Mouse (Mus musculus) midbrain, embryonic 11.5 days (tissue): ENCODE results near the gene Tigd3. TPM values are rescaled to one million over a fixed set of nuclear protein-coding genes. Genes with fewer than 3 reads are reported as not detected.
A peak's percentile ranks its signal among the peaks of the same experiment; 100 is the strongest.
"Not testable (repeated sequence)": the region's sequence is repeated elsewhere in the genome, so short reads cannot be mapped to it uniquely, and the experiment has no call there.

Experiments used
- ATAC-seq: fragments of 200-750 bp; cut with Nextera tagmentation; 2 replicates; pipeline ENCODE4 v1.8.0; 2017; ENCODE audit warnings: moderate TSS enrichment, moderate library complexity; ENCODE audit not compliant: low FRiP score
- DNase-seq: peaks from one replicate; pipeline ENCODE4 v3.0.0; 2015; ENCODE audit warnings: low spot score; ENCODE audit errors: missing footprints
- H3K27ac ChIP-seq: fragments of 300-500 bp; sonication (generic); 2 replicates; pipeline ENCODE4 v1.5.1; 2014; ENCODE audit warnings: low read depth, low read length
- H3K27me3 ChIP-seq: fragments of 300-500 bp; sonication (generic); 2 replicates; pipeline ENCODE4 v1.6.1; 2014; ENCODE audit warnings: mild to moderate bottlenecking, low read length, moderate library complexity, mixed read lengths; ENCODE audit not compliant: control insufficient read depth, insufficient read depth
- H3K36me3 ChIP-seq: fragments of 300-500 bp; sonication (generic); 2 replicates; pipeline ENCODE4 v1.6.1; 2014; ENCODE audit warnings: mild to moderate bottlenecking, low read length, moderate library complexity, mixed read lengths; ENCODE audit not compliant: control insufficient read depth, insufficient read depth
- H3K4me1 ChIP-seq: fragments of 300-500 bp; sonication (generic); 2 replicates; pipeline ENCODE4 v1.6.1; 2014; ENCODE audit warnings: low read length; ENCODE audit not compliant: control insufficient read depth, insufficient read depth
- H3K4me2 ChIP-seq: fragments of 300-500 bp; sonication (generic); 2 replicates; pipeline ENCODE4 v1.6.1; 2014; ENCODE audit warnings: mild to moderate bottlenecking, moderate library complexity
- H3K4me3 ChIP-seq: fragments of 300-500 bp; sonication (generic); 2 replicates; pipeline ENCODE4 v1.5.1; 2014; ENCODE audit warnings: low read depth, low read length
- H3K9ac ChIP-seq: fragments of 300-500 bp; sonication (generic); 2 replicates; pipeline ENCODE4 v1.6.1; 2014; ENCODE audit warnings: low read length
- H3K9me3 ChIP-seq: fragments of 300-500 bp; sonication (generic); 2 replicates; pipeline ENCODE4 v1.6.1; 2016; ENCODE audit warnings: low read length; ENCODE audit not compliant: control insufficient read depth
- WGBS: fragments of 180-500 bp; shearing (Covaris S2); extraction: QIAGEN DNeasy Blood & Tissue Kit; methylation state at CpG from one replicate; pipeline ENCODE4 v1.1.7; 2014; 5-methylcytosine and 5-hydroxymethylcytosine counted together
- polyA plus RNA-seq: library from polyadenylated mRNA; unstranded; fragments of >200 nt; fragmentation: Nextera tagmentation; extraction: Ambion mirVana; gene quantifications from 2 replicates; pipeline ENCODE4 v1.2.1, GENCODE M21; 2014

Tigd3 gene
- polyA plus RNA-seq, 1 experiment from 2014 or later: 7.3 TPM

DNA sequence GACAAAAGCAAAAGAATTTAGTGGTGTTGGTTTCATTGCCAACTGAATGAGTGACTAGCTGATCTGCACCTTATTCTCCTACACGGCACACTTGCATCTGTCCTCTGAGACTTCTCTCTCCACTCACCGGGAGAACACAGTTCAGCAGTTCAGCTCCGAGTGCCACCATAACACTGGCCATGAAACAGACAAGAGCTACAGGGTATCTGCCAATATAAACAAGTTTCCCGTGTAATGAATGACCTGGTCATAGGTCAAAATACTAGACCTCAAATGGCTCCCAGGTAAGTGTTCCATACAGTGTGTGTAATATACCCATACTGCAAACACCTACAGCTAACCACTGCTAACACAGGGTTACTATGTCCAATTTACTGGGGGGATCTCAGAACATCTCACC, 4.7 kb downstream of the Tigd3 start:
- no peak overlapping the region for H3K4me2 ChIP-seq
- 83% methylated on average over 4 of the region's 4 CpGs for WGBS
- ATAC-seq (no peak), DNase-seq (peak; percentile 44)
- peaks cover 11% of the 10 kb centered on the region for H3K4me1 ChIP-seq
- H3K9ac ChIP-seq: no peak overlapping the region
- no peaks in the 10 kb centered on the region for H3K9me3 ChIP-seq
- H3K36me3 ChIP-seq: no peaks in the 10 kb centered on the region; the same call in 1 of the 2 replicates
- no peaks in the 10 kb centered on the region for H3K27me3 ChIP-seq
- H3K4me3 ChIP-seq: no peak overlapping the region
- no peak overlapping the region for H3K27ac ChIP-seq

DNA sequence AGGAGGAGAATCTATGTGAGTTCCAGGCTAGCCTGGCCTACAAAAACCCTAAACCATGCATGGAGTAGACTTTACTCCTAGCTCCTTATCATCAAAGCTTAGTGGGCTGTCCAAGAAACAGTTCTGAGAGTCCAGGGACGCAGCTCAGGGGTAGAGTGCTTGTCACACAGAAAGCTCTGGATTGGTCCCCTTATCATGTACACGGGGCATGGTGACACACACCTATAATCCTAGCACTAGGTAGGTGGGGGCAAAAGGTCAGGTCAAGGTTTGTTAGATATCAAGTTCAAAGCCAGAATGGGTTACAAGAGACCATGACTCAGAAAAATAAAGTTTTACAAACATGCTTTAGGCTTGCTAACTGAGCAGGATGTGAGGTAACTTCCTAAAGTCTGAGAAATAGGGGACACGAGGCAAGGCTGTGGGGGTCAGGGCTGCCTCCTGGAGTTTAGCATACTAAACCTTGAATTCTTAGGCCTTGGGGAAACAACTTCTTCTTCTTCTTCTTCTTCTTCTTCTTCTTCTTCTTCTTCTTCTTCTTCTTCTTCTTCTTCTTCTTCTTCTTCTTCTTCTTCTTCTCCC, 6.6 kb downstream of the Tigd3 start:
- no peaks in the 10 kb centered on the region for H3K4me1 ChIP-seq
- no peaks in the 10 kb centered on the region; the same call in 1 of the 2 replicates for H3K36me3 ChIP-seq
- H3K4me2 ChIP-seq: no peak overlapping the region
- no peak overlapping the region for H3K4me3 ChIP-seq
- DNase-seq (no peak), ATAC-seq (no peak)
- no peak overlapping the region for H3K27ac ChIP-seq
- H3K9ac ChIP-seq: no peak overlapping the region
- H3K9me3 ChIP-seq: no peaks in the 10 kb centered on the region
- no peaks in the 10 kb centered on the region for H3K27me3 ChIP-seq
- 80% methylated on average over 3 of the region's 3 CpGs for WGBS

DNA sequence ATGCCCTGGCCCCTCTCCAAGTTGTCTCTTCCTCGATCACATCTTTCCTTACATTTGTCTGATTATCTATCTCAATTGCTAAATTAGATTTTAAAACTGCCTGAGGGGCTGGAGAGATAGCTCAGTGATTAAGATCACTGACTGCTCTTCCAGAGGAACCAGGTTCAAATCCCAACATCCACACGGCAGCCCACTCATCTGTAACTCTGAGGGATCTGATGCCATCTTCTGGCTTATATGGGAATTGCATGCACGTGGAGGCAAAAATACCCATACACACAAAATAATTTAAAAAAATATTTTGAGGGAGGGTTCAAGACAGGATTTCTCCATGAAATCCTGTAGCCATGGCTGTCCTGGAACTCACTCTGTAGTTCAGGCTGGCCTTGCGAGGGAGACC, 8.1 kb downstream of the Tigd3 start:
- no peak overlapping the region for H3K4me3 ChIP-seq
- H3K4me1 ChIP-seq: no peaks in the 10 kb centered on the region
- H3K9me3 ChIP-seq: no peaks in the 10 kb centered on the region
- H3K27me3 ChIP-seq: no peaks in the 10 kb centered on the region
- no peak overlapping the region for H3K27ac ChIP-seq
- no peak overlapping the region for H3K9ac ChIP-seq
- WGBS: 65% methylated on average over 4 of the region's 4 CpGs
- no peaks in the 10 kb centered on the region for H3K36me3 ChIP-seq
- ATAC-seq (no peak), DNase-seq (no peak)
- H3K4me2 ChIP-seq: no peak overlapping the region

DNA sequence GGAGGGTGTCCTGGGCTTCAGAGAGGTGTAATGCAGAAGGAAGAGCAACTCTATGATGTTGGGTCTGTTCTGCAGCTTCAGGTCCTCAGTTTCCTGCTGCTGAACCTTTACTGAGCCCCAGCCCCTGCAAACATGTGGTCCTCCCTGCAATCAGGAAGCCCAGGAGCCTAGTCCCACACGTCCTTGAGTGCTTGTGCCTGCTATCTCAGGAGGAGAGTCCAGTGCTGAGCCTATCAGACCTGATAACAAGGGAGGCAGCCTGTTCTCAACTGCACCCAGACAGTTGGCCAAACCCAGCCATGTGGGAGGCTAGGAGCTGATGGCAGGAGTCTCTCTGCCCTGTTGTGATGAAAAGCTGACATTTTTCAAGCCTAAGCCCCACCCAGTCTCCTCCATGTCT, 10.0 kb downstream of the Tigd3 start:
- Histone ChIP-seq H3K4me2 (no peak overlapping the region), H3K9ac (no peak overlapping the region), H3K27ac (no peak overlapping the region), H3K4me1 (no peaks in the 10 kb centered on the region), H3K36me3 (no peaks in the 10 kb centered on the region), H3K27me3 (no peaks in the 10 kb centered on the region), H3K9me3 (no peaks in the 10 kb centered on the region), H3K4me3 (no peak overlapping the region)
- 45% methylated on average over 1 of the region's 1 CpGs for WGBS
- ATAC-seq (no peak), DNase-seq (no peak)

DNA sequence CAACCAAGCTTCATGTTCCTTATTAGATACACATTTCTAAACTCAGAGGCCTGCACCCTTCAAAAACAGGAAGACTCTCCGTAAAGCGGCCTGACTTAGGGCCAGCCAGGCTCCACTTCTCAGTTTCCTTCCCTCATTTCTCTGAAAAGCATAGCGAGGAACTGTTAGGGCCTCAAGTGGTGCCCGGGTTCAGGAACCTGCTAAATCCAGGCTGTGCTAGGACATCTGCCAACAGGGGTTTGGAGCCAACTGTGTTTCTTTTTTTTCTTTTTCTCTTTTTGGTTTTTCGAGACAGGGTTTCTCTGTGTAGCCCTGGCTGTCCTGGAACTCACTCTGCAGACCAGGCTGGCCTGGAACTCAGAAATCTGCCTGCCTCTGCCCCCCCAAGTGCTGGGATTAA, 11.9 kb downstream of the Tigd3 start:
- H3K27me3 ChIP-seq, H3K27ac ChIP-seq, ATAC-seq, H3K9ac ChIP-seq, H3K4me1 ChIP-seq, DNase-seq, H3K9me3 ChIP-seq, H3K36me3 ChIP-seq, H3K4me2 ChIP-seq, H3K4me3 ChIP-seq: not testable (repeated sequence)
- WGBS: 84% methylated on average over 5 of the region's 5 CpGs

DNA sequence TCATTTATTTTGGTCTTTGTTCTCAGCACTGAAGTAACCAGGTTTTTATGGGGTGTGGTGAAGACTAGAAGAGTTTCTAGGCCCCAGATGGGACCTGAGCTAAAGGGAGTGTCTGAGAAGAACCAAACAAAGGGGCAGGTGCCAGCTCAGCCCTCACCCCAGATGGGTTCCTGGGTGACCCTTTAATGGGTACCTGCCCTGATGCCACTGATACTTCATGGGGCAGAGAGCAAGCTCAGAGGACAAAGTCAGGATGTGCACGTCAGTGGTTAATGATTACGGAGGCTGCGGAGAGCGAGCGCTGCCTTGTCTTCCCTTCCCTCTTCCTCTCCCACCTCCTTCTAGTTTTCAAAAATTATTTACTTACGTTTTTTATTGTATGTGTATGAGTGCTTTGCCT, 12.8 kb downstream of the Tigd3 start:
- WGBS: 94% methylated on average over 6 of the region's 6 CpGs
- ATAC-seq: no peak
- no peak overlapping the region for H3K4me3 ChIP-seq

DNA sequence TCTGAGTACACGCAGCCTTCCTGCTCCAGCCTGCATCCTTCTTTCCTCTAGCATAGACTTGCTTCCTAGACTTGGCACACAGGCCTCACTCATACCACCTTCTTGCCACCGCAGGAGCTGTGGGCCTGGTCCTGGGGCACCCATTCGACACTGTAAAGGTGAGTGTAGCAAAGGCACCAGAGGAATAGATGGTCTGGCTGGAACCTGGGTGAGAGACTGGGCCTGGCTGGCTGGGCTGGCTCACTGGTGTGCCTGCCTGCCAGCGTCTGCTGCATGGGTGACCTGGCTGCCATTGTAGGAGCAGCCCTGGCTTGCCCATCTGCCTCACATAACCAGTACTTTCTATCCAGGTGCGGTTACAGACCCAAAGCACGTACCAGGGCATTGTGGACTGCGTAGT, 14.2 kb downstream of the Tigd3 start:
- Histone ChIP-seq H3K9me3 (no peaks in the 10 kb centered on the region), H3K27me3 (no peaks in the 10 kb centered on the region), H3K9ac (no peak overlapping the region), H3K27ac (no peak overlapping the region), H3K4me3 (no peak overlapping the region), H3K4me1 (peaks cover 4% of the 10 kb centered on the region; the same call in 1 of the 2 replicates), H3K4me2 (no peak overlapping the region), H3K36me3 (no peaks in the 10 kb centered on the region)
- no peak for DNase-seq
- no peak for ATAC-seq
- 93% methylated on average over 7 of the region's 7 CpGs for WGBS

More for the DNA sequence above, 12.8 kb downstream of the Tigd3 start:
- Histone ChIP-seq H3K27ac (no peak overlapping the region), H3K27me3 (no peaks in the 10 kb centered on the region), H3K4me1 (no peaks in the 10 kb centered on the region), H3K36me3 (no peaks in the 10 kb centered on the region), H3K4me2 (no peak overlapping the region), H3K9me3 (no peaks in the 10 kb centered on the region), H3K9ac (no peak overlapping the region)
- no peak for DNase-seq

DNA sequence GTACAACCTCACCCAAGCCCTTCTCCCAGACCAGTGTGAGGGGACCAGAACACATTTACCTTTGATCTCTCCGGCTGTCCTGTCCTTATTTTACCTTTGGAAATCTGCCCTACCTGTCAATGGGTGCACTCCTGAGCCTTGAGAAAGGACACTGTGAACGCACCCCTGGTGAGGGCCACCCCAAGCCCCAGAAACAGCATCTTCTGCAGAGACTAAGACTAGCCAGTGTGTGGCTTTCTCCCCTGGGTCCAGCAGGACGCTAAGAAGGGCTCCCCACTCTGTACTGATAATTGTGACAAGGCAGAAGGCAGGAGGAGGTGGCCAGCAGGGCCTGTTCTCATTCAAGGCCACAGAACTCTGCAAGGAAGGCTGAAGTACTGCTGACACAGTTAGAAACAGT, 15.0 kb downstream of the Tigd3 start:
- no peaks in the 10 kb centered on the region for H3K9me3 ChIP-seq
- ATAC-seq: no peak
- no peak overlapping the region for H3K4me2 ChIP-seq
- peaks cover 8% of the 10 kb centered on the region; the same call in 1 of the 2 replicates for H3K4me1 ChIP-seq
- no peak overlapping the region for H3K4me3 ChIP-seq
- no peaks in the 10 kb centered on the region for H3K36me3 ChIP-seq
- no peaks in the 10 kb centered on the region for H3K27me3 ChIP-seq
- H3K27ac ChIP-seq: no peak overlapping the region
- no peak overlapping the region for H3K9ac ChIP-seq
- 82% methylated on average over 3 of the region's 3 CpGs for WGBS
- DNase-seq: no peak

DNA sequence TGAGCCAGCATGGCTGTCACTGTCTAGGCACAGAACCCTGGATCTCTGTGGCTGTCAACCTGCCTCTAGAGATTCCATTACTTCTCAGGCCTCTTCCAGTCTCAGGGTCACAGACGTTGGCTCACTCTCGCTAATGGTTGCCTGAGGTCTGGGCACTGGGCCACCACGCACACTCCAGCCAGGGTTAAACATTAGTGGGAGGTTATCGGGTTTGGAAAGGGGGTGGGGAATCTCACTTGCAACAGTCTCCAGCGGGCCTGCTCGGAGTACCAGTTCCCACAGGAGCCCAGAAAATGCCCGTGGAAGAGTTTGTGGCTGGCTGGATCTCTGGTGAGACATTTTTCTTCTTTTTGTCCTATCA, 15.6 kb downstream of the Tigd3 start:
- ATAC-seq: no peak
- Histone ChIP-seq H3K27ac (no peak overlapping the region), H3K27me3 (no peaks in the 10 kb centered on the region), H3K36me3 (no peaks in the 10 kb centered on the region), H3K4me1 (peaks cover 8% of the 10 kb centered on the region; the same call in 1 of the 2 replicates), H3K4me2 (no peak overlapping the region), H3K9me3 (no peaks in the 10 kb centered on the region), H3K4me3 (no peak overlapping the region), H3K9ac (peak overlapping the region; percentile 10; the same call in 1 of the 2 replicates)
- WGBS: 87% methylated on average over 7 of the region's 7 CpGs
- DNase-seq: no peak
